Mouse (Mus musculus) liver, embryonic 12.5 days (tissue): Measurements from ENCODE around the gene Tgm2. TPM values are rescaled to one million over a fixed set of nuclear protein-coding genes. Genes with fewer than 3 reads are reported as not detected.

Experiments
- ATAC-seq: fragments of 200-750 bp; cut with Nextera tagmentation; 2 replicates; pipeline ENCODE4 v1.8.0; 2017; ENCODE audit warnings: moderate number of reproducible peaks, mild to moderate bottlenecking, moderate library complexity
- H3K27ac ChIP-seq: fragments of 300-500 bp; sonication (generic); 2 replicates; pipeline ENCODE4 v1.5.1; 2016; ENCODE audit warnings: mild to moderate bottlenecking
- H3K27me3 ChIP-seq: fragments of 300-500 bp; sonication (generic); replicated peaks from 2 replicates; pipeline ENCODE4 v1.6.1; 2016; ENCODE audit warnings: mild to moderate bottlenecking, moderate library complexity
- H3K36me3 ChIP-seq: fragments of 300-500 bp; sonication (generic); 2 replicates; pipeline ENCODE4 v1.6.1; 2016; ENCODE audit warnings: mild to moderate bottlenecking, moderate library complexity
- H3K4me1 ChIP-seq: fragments of 300-500 bp; sonication (generic); 2 replicates; pipeline ENCODE4 v1.6.1; 2016
- H3K4me2 ChIP-seq: fragments of 300-500 bp; sonication (generic); 2 replicates; pipeline ENCODE4 v1.6.1; 2016; ENCODE audit warnings: mild to moderate bottlenecking, moderate library complexity
- H3K4me3 ChIP-seq: fragments of 300-500 bp; sonication (generic); 2 replicates; pipeline ENCODE4 v1.5.1; 2016; ENCODE audit warnings: mild to moderate bottlenecking, moderate library complexity
- H3K9ac ChIP-seq: fragments of 300-500 bp; sonication (generic); 2 replicates; pipeline ENCODE4 v1.6.1; 2016; ENCODE audit warnings: mild to moderate bottlenecking, moderate library complexity
- H3K9me3 ChIP-seq: fragments of 300-500 bp; sonication (generic); replicated peaks from 2 replicates; pipeline ENCODE4 v1.6.1; 2016; ENCODE audit warnings: mild to moderate bottlenecking, moderate library complexity
- WGBS: fragments of 180-500 bp; shearing (Covaris S2); methylation state at CpG from one replicate; pipeline ENCODE4 v1.1.7; 2016; ENCODE audit not compliant: insufficient replicate concordance; 5-methylcytosine and 5-hydroxymethylcytosine counted together
- polyA plus RNA-seq: library from polyadenylated mRNA; unstranded; fragments of >200 nt; fragmentation: Nextera tagmentation; extraction: Ambion mirVana; gene quantifications from 2 replicates; pipeline ENCODE4 v1.2.1, GENCODE M21; 2016

The Tgm2 gene
- polyA plus RNA-seq, 1 experiment from 2014 or later, result 69.9 TPM

DNA sequence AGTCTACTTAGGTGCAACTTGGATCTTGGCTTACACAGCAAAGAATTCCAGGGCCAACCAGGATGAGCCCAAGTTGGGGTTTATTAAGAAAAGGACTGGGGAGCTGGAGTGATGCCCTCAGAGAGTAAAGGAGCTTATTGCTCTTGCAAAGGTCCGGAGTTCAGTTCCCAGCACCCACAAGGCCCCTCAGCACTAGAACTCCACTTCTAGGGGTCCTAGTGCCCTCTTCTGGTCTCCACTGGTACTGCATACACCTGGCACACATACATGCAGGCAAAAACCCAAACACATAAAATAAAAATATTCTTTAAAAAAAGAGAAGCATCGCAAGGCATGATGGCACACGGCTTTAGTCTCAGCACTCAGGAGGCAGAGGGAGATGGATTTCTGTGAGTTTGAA is 4.8 kb upstream of the Tgm2 start:
- no peak for ATAC-seq
- Histone ChIP-seq H3K27ac (no peak overlapping the region), H3K4me1 (peaks cover 56% of the 10 kb centered on the region), H3K27me3 (no peaks in the 10 kb centered on the region), H3K4me2 (no peak overlapping the region), H3K4me3 (no peak overlapping the region), H3K36me3 (no peaks in the 10 kb centered on the region), H3K9ac (no peak overlapping the region), H3K9me3 (peaks cover 7% of the 10 kb centered on the region; the same call in 1 of the 2 replicates)
- 91% methylated on average over 3 of the region's 3 CpGs for WGBS

DNA sequence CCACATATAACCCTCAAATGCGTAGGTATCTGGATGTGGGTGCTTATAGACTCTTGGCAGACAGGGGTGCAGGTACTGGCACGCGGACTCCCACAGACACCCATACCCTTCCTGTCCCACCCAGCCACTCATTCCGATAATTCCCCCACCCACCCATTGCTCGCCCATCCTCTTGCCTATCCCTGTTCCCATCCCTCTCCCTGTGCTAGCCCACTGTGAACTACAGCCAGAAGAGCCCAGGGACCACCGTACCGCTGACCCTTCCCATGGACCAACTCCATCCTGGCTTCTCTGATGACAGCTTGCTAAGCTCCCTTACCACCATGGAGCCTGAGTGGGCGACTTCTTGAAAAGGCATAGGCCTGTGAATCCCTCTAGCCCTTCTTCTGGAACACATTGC is 735 bp upstream of the Tgm2 start:
- Histone ChIP-seq H3K27me3 (no peaks in the 10 kb centered on the region), H3K9me3 (peaks cover 7% of the 10 kb centered on the region; the same call in 1 of the 2 replicates), H3K4me1 (peaks cover 61% of the 10 kb centered on the region), H3K4me2 (no peak overlapping the region), H3K36me3 (peaks cover 13% of the 10 kb centered on the region), H3K27ac (no peak overlapping the region), H3K9ac (no peak overlapping the region), H3K4me3 (no peak overlapping the region)
- no peak for ATAC-seq
- 83% methylated on average over 8 of the region's 8 CpGs for WGBS

DNA sequence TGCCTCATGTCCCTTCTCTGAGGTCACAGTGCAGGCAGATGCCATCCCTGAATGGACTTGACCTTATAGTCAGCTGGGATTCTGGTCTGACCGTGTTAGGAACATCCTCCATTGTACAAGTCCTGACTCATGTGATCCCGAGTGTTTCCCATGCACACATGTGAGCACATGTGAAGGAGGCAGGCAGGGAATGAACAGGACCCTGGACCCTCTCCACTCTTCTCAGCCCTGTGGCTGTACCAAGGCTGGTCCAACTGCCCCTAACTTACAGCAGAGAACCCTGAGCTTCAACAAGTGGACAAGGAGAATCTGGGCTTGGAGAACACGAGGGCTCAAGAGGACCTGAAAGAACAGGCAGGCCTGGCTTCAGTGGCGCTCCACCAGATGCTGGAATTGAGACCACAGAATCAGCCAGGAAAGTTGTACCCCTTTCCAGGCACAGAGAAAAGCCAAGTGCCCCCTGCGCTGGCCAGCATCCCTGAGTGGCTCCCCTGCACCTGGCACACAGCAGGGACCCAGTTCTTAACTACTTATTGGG is 639 bp downstream of the Tgm2 start:
- H3K36me3 ChIP-seq, result peaks cover 27% of the 10 kb centered on the region
- 51% methylated on average over 5 of the region's 5 CpGs for WGBS
- H3K27me3 ChIP-seq, result no peaks in the 10 kb centered on the region
- peak overlapping the region; percentile 87 for H3K9ac ChIP-seq
- peak overlapping the region; percentile 74 for H3K4me3 ChIP-seq
- H3K4me1 ChIP-seq, result peaks cover 71% of the 10 kb centered on the region
- no peaks in the 10 kb centered on the region for H3K9me3 ChIP-seq
- no peak for ATAC-seq
- peak overlapping the region; percentile 79 for H3K4me2 ChIP-seq
- peak overlapping the region; percentile 98 for H3K27ac ChIP-seq

DNA sequence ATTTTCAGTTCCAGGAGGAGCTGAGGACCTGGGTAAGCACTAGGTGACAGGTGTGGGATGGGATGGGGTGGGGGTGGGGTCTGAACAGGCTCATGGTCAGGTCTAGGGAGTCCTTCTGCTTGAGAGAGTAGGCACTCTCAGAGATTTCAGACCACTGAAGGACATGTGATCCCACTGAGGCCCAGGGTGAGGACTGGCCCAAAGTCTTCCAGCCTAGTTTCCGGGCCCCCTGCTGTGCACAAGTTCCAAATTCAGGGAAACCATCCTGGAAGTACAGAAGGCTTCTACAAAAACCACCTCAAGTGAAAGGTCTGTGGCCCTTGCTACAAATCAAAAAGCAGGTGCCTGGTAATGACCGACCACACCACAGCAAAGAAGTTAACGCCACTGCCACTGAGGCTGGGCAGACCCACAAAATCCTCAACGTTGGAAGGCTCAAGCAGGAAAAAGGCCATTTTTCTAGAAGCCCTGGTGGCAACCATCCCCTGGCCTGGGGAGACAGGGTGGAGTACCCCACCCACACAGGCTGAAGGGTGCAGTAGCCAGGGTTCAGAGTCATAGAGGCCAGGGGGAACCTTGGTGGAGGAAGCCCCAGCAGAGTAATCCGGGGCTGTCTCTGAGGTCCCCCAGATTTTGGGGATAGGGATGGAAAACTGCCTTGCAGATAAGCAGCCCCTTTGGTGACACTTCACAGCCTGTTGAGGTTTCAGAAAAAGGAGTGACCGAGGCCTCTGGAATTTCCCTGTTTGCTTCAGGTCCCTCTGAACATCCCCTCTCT is 1.3 kb downstream of the Tgm2 start:
- 62% methylated on average over 6 of the region's 6 CpGs for WGBS
- Histone ChIP-seq H3K27ac (peak overlapping the region; percentile 98), H3K4me3 (peak overlapping the region; percentile 74), H3K4me2 (peak overlapping the region; percentile 79), H3K27me3 (no peaks in the 10 kb centered on the region), H3K36me3 (peaks cover 34% of the 10 kb centered on the region), H3K9ac (peak overlapping the region; percentile 87), H3K9me3 (no peaks in the 10 kb centered on the region), H3K4me1 (peaks cover 77% of the 10 kb centered on the region)
- ATAC-seq, result no peak

DNA sequence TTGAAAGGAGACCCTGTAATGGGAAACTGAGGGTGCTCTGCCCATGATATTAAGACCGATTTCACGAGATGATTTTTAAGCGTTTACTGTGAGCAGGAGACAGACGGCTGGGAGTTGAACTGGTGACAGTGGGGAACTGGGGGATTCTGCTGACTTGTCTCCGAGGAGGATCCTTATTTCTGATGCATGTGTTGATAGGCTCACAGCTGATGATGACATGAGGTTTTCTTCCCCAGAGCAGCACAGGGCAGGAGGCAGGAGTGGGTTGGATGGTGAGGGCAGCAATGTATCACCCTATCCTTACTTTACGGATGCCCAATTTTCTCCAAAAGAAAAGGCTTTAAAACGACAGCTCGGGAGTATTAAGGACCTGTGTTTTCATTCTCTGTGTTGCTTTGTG is 2.0 kb downstream of the Tgm2 start:
- peaks cover 84% of the 10 kb centered on the region for H3K4me1 ChIP-seq
- H3K4me3 ChIP-seq, result peak overlapping the region; percentile 74
- H3K4me2 ChIP-seq, result peak overlapping the region; percentile 79
- 44% methylated on average over 8 of the region's 8 CpGs for WGBS
- peaks cover 41% of the 10 kb centered on the region for H3K36me3 ChIP-seq
- ATAC-seq, result no peak
- H3K9me3 ChIP-seq, result no peaks in the 10 kb centered on the region
- no peaks in the 10 kb centered on the region for H3K27me3 ChIP-seq
- H3K27ac ChIP-seq, result peak overlapping the region; percentile 98
- peak overlapping the region; percentile 87 for H3K9ac ChIP-seq

DNA sequence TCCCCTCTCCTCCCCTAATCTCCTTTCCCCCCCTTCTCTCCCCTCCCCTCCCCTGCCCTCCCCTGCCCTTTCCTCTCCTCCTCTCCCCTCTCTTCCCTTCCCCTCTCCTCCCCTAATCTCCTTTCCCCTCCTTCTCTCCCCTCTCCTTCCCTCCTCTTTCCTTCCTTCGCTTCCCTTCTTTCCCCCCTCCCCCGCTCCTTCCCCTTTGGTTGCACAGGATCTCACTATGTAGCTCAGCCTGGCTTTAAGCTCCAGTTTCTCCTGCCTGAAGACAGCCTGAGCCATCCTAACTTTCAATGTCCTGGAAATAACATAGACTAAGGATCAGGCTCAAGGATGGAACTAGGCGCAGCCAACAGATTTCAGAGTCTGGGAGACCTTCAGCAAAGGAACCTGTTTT is 2.4 kb downstream of the Tgm2 start:
- no peaks in the 10 kb centered on the region for H3K27me3 ChIP-seq
- H3K4me2 ChIP-seq, result peak overlapping the region; percentile 79
- H3K36me3 ChIP-seq, result peaks cover 45% of the 10 kb centered on the region
- peak overlapping the region; percentile 98 for H3K27ac ChIP-seq
- H3K9me3 ChIP-seq, result no peaks in the 10 kb centered on the region
- H3K4me3 ChIP-seq, result peak overlapping the region; percentile 74
- 41% methylated on average over 3 of the region's 3 CpGs for WGBS
- H3K4me1 ChIP-seq, result peaks cover 89% of the 10 kb centered on the region
- ATAC-seq, result no peak
- H3K9ac ChIP-seq, result peak overlapping the region; percentile 87

DNA sequence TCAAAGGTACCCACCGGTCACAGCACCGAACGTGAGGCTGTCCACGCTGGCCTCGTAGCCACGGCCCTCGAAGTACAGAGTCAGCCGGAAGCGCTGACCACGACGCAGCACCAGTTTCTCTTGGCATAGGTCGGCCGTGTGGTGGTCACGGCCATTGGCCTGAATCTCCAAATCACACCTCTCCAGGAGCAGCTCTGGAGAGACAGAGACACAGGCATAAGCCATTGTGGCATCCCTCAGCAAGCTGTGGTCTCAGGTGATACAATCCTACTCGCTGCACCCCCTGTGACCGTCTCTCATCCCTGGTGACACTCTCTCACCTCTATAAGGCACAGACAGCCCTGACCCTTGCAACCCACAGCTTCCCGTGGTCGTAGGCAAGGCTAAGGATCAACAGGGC is 3.3 kb downstream of the Tgm2 start:
- Histone ChIP-seq H3K27me3 (no peaks in the 10 kb centered on the region), H3K4me3 (peak overlapping the region; percentile 74), H3K4me1 (peaks cover 87% of the 10 kb centered on the region), H3K9ac (peak overlapping the region; percentile 87), H3K27ac (peak overlapping the region; percentile 98), H3K36me3 (peaks cover 53% of the 10 kb centered on the region), H3K4me2 (peak overlapping the region; percentile 79), H3K9me3 (no peaks in the 10 kb centered on the region)
- WGBS, result 64% methylated on average over 18 of the region's 18 CpGs
- no peak for ATAC-seq

DNA sequence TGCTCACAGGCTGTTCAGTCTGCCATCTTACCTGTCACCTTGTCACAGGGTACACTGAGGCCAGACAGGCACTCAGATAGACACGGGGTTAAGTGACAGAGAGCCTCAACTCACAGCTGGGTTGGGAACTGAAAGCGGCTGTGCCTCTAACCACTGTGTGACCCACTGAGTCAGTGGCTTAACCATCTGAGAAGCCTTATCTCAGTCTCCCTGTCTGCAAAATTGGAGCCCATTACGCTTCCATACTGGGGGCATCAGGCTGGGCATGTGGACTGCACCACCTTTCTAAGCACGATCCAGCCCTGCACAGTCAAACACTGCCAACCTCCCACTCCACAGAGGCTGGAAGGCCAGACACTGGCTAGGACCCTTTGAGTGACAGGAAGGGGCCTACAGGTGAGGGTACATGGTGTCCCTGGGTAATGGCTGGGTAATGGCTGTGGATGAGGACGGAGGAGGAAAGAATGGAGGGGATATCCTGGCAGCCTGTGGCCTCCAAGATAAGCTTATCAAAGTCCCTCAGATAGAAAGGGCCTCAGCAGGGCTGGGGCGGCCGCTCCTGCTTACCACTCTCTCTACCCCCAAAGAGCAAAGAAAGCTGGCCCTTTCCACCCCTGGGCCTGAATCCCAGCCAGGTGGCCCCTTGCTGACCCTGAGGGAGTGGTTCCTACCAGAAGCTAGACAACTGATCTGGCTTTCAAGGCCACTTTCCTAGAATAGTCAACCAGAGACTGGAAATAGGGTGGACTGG is 4.4 kb downstream of the Tgm2 start:
- peak; percentile 90 for ATAC-seq
- Histone ChIP-seq H3K27me3 (no peaks in the 10 kb centered on the region), H3K4me1 (peaks cover 83% of the 10 kb centered on the region), H3K4me3 (peak overlapping the region; percentile 74), H3K27ac (peak overlapping the region; percentile 98), H3K9me3 (no peaks in the 10 kb centered on the region), H3K9ac (peak overlapping the region; percentile 87), H3K4me2 (peak overlapping the region; percentile 79), H3K36me3 (peaks cover 63% of the 10 kb centered on the region)
- 8% methylated on average over 7 of the region's 7 CpGs for WGBS

DNA sequence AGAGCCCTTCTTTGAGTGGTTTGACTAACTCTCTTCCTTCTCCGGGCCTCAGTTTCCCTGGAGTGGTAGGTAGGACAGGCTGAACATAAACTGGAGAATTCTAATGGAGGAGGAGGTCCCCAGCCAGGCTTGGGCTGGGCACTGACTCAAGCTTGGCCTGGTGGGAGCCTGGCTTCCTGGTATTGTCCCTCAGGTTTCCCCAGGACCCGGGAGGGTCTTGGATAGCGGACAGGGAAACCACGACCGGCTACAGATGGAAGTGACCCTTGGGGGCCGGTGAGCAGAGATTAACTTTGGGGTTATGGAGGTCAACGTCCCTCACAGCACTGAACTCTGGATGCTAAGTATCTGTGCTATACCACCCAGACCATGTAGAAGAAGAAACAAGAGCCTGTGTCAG is 5.0 kb downstream of the Tgm2 start:
- H3K36me3 ChIP-seq, result peaks cover 69% of the 10 kb centered on the region
- H3K9ac ChIP-seq, result peak overlapping the region; percentile 87
- no peaks in the 10 kb centered on the region for H3K27me3 ChIP-seq
- H3K4me2 ChIP-seq, result peak overlapping the region; percentile 79
- WGBS, result 41% methylated on average over 7 of the region's 7 CpGs
- H3K9me3 ChIP-seq, result no peaks in the 10 kb centered on the region
- peak overlapping the region; percentile 98 for H3K27ac ChIP-seq
- peak overlapping the region; percentile 74 for H3K4me3 ChIP-seq
- ATAC-seq, result no peak
- H3K4me1 ChIP-seq, result peaks cover 85% of the 10 kb centered on the region

DNA sequence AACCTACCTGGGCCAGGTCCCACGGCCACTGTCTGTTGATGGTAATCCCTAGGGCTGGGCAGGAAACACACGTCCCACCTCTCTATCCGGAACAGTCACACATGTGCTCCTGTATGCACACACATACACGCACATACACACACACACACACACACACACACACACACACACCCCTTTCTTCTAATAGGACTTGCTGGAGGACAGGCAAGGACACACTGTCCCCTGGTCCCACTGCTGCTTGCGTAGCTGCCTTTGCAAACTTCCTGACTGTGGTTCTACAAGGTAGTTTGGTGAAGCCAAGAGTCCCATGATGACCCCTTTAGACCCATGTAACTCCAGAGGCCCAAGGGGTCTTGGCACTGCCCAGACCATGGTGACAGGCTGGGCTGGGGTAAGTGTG is 5.6 kb downstream of the Tgm2 start:
- Histone ChIP-seq H3K27me3 (no peaks in the 10 kb centered on the region), H3K4me1 (peaks cover 81% of the 10 kb centered on the region), H3K9ac (peak overlapping the region; percentile 87), H3K36me3 (peaks cover 75% of the 10 kb centered on the region), H3K27ac (peak overlapping the region; percentile 98), H3K4me3 (no peak overlapping the region; the same call in 1 of the 2 replicates), H3K9me3 (no peaks in the 10 kb centered on the region), H3K4me2 (peak overlapping the region; percentile 79)
- no peak for ATAC-seq
- WGBS, result 71% methylated on average over 5 of the region's 5 CpGs

DNA sequence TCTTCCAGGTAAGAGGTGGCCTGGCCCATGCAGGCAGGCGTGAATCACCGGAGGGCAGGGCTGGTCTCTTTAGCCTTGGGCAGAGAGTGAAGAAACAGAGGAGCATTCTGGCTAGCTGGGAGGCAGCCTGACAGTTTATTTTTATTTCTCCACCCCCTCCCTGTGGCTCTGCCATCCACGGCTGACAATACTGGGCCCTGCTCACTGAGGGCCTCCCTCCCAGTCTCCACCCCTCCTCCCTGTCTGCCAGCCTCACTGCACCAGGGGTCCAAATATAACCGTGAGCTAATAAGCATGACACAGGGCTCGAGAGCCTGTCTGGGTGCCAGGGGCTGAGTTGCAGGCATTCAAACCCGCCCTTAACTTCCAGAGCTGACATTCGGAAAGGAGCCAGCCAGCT is 6.6 kb downstream of the Tgm2 start:
- ATAC-seq, result no peak
- no peaks in the 10 kb centered on the region for H3K9me3 ChIP-seq
- H3K4me2 ChIP-seq, result peak overlapping the region; percentile 79; the same call in 1 of the 2 replicates
- peak overlapping the region; percentile 98 for H3K27ac ChIP-seq
- peaks cover 86% of the 10 kb centered on the region for H3K36me3 ChIP-seq
- peaks cover 75% of the 10 kb centered on the region for H3K4me1 ChIP-seq
- H3K9ac ChIP-seq, result 0 out of 2 replicates have a peak overlapping the region, but pooled peaks have one; percentile 10
- H3K4me3 ChIP-seq, result no peak overlapping the region
- H3K27me3 ChIP-seq, result no peaks in the 10 kb centered on the region
- WGBS, result 59% methylated on average over 7 of the region's 7 CpGs

DNA sequence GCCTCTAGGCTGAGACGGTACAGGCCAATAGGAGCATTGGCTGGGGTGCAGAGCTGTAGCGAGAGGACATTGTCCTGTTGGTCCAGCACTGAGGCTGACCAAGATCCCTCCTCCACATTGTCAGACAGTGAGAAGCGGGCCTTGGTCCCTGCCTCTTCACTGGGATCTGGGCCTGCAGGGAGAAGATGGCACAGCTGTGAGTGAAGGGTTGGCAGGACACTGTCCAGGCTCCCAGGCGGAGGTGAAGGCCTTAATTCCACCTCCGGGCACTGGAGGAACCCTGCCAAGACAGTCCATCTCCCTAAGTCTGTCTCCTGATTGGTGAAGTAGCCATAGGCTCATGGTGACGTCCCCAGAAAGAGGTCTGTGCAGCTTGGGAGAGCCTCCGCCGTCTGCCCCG is 7.5 kb downstream of the Tgm2 start:
- Histone ChIP-seq H3K36me3 (peaks cover 94% of the 10 kb centered on the region), H3K27ac (peak overlapping the region; percentile 98; the same call in 1 of the 2 replicates)
- WGBS, result 95% methylated on average over 9 of the region's 9 CpGs

More for the DNA sequence above, 7.5 kb downstream of the Tgm2 start:
- H3K9ac ChIP-seq, result no peak overlapping the region
- H3K4me2 ChIP-seq, result no peak overlapping the region
- no peaks in the 10 kb centered on the region for H3K9me3 ChIP-seq
- H3K4me3 ChIP-seq, result no peak overlapping the region
- ATAC-seq, result no peak
- H3K27me3 ChIP-seq, result no peaks in the 10 kb centered on the region
- H3K4me1 ChIP-seq, result peaks cover 74% of the 10 kb centered on the region
